Mouse (Mus musculus): Measurements from ENCODE around the gene Snx29.

The Snx29 gene

GRCm38 (mm10) chr16:11729111-11729510 is 406.4 kb downstream of the Snx29 start:
- no peak for DNase-seq (ENCODE audit: low spot score in 2 of 2)

- no peak for DNase-seq (ENCODE audit: low spot score in 2 of 2)
Measured at GRCm38 (mm10) chr16:11729815-11730214, 407.1 kb downstream of the Snx29 start.

GRCm38 (mm10) chr16:11731014-11731535 is 408.4 kb downstream of the Snx29 start:
- no peak for DNase-seq (ENCODE audit: low spot score in 2 of 2)

GRCm38 (mm10) chr16:11738341-11738740 is 415.6 kb downstream of the Snx29 start:
- no peak for DNase-seq (ENCODE audit: low spot score in 2 of 2)

- DNase-seq (ENCODE audit: low spot score in 2 of 2), result no peak
Measured at GRCm38 (mm10) chr16:11741951-11742350, 419.2 kb downstream of the Snx29 start.

- DNase-seq (ENCODE audit: low spot score in 2 of 2), result peak in 1 of 2 experiments; percentile 2
Measured at GRCm38 (mm10) chr16:11742351-11742750, 419.6 kb downstream of the Snx29 start.

- peak in 1 of 2 experiments; percentile 1 for DNase-seq (ENCODE audit: low spot score in 2 of 2)
Measured at GRCm38 (mm10) chr16:11743013-11743412, 420.3 kb downstream of the Snx29 start.

GRCm38 (mm10) chr16:11743724-11744123 is 421.0 kb downstream of the Snx29 start:
- DNase-seq (ENCODE audit: low spot score in 2 of 2), result peak in 1 of 2 experiments; percentile 2

GRCm38 (mm10) chr16:11746036-11746435 is 423.3 kb downstream of the Snx29 start:
- DNase-seq (ENCODE audit: low spot score in 2 of 2), result no peak

GRCm38 (mm10) chr16:11747867-11748266 is 425.2 kb downstream of the Snx29 start:
- DNase-seq (ENCODE audit: low spot score in 2 of 2), result peak in 1 of 2 experiments; percentile 3

GRCm38 (mm10) chr16:11749111-11749510 is 426.4 kb downstream of the Snx29 start:
- no peak for DNase-seq (ENCODE audit: low spot score in 2 of 2)

GRCm38 (mm10) chr16:11750605-11751004 is 427.9 kb downstream of the Snx29 start:
- no peak for DNase-seq (ENCODE audit: low spot score in 2 of 2)

GRCm38 (mm10) chr16:11752557-11752956 is 429.8 kb downstream of the Snx29 start:
- no peak for DNase-seq (ENCODE audit: low spot score in 2 of 2)

- no peak for DNase-seq (ENCODE audit: low spot score in 2 of 2)
Measured at GRCm38 (mm10) chr16:11753466-11753865, 430.8 kb downstream of the Snx29 start.

- no peak for DNase-seq (ENCODE audit: low spot score in 2 of 2)
Measured at GRCm38 (mm10) chr16:11754136-11754535, 431.4 kb downstream of the Snx29 start.

- no peak for DNase-seq (ENCODE audit: low spot score in 2 of 2)
Measured at GRCm38 (mm10) chr16:11755281-11756066, 432.8 kb downstream of the Snx29 start.

GRCm38 (mm10) chr16:11756598-11757245 is 434.0 kb downstream of the Snx29 start:
- no peak for DNase-seq (ENCODE audit: low spot score in 2 of 2)

GRCm38 (mm10) chr16:11757471-11757870 is 434.8 kb downstream of the Snx29 start:
- no peak for DNase-seq (ENCODE audit: low spot score in 2 of 2)

GRCm38 (mm10) chr16:11757951-11758350 is 435.2 kb downstream of the Snx29 start:
- DNase-seq (ENCODE audit: low spot score in 2 of 2), result no peak

GRCm38 (mm10) chr16:11772318-11772717 is 449.6 kb downstream of the Snx29 start:
- DNase-seq (ENCODE audit: low spot score in 2 of 2), result no peak

GRCm38 (mm10) chr16:11774321-11774720 is 451.6 kb downstream of the Snx29 start:
- DNase-seq (ENCODE audit: low spot score in 2 of 2), result no peak

GRCm38 (mm10) chr16:11776528-11776927 is 453.8 kb downstream of the Snx29 start:
- DNase-seq (ENCODE audit: low spot score in 2 of 2), result no peak

- DNase-seq (ENCODE audit: low spot score in 2 of 2), result no peak
Measured at GRCm38 (mm10) chr16:11778191-11778590, 455.5 kb downstream of the Snx29 start.

All from spleen, postnatal 14 days (tissue).